Mouse (Mus musculus): ENCODE measurements around the gene Borcs8. TPM values are rescaled to one million over a fixed set of nuclear protein-coding genes. Genes with fewer than 3 reads are reported as not detected.

Borcs8 gene
- polyA plus RNA-seq, 1 experiment from 2014 or later: 49.0 TPM

DNA sequence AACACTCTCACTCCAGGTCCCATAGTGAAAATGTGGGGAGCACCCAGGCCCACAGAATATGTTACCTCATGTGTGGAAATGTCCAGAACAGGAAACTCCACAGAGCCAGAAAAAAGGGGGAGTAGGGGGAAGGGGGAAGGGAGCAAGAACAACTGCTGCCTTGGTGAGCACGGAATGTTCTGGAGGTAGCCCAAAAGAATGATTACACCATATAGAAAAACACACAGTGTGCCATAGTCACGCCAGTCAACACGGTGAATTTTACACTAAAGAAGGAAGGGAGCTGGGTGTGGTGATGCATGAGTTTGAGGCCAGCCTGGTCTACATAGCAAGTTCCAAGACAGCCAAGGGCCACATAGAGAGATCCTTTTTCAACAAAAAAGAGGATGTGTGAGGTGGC lies 24.0 kb downstream of the Borcs8 start:
- no peak overlapping the region for H3K4me2 ChIP-seq (replicated peaks; ENCODE audit: low read depth, low read length)
- no peak overlapping the region for H3K4me3 ChIP-seq (ENCODE audit: low read depth, low read length)
- no peaks in the 10 kb centered on the region for H3K9me3 ChIP-seq (ENCODE audit: control insufficient read depth, low read length)
- H3K36me3 ChIP-seq (ENCODE audit: control insufficient read depth, insufficient read depth, low read length): no peaks in the 10 kb centered on the region
- peaks cover 10% of the 10 kb centered on the region; the same call in 1 of the 2 replicates for H3K27me3 ChIP-seq (ENCODE audit: control insufficient read depth, insufficient read depth, low read length)
- H3K4me1 ChIP-seq (replicated peaks; ENCODE audit: control insufficient read depth, insufficient read depth, low read length): no peaks in the 10 kb centered on the region
- DNase-seq (ENCODE audit: low spot score) (no peak), ATAC-seq (ENCODE audit: low FRiP score) (no peak)
- no peak overlapping the region for H3K27ac ChIP-seq (ENCODE audit: low read depth, low read length)
- 88% methylated on average over 3 of the region's 3 CpGs for WGBS
- no peak overlapping the region for H3K9ac ChIP-seq (ENCODE audit: low read depth, low read length)

DNA sequence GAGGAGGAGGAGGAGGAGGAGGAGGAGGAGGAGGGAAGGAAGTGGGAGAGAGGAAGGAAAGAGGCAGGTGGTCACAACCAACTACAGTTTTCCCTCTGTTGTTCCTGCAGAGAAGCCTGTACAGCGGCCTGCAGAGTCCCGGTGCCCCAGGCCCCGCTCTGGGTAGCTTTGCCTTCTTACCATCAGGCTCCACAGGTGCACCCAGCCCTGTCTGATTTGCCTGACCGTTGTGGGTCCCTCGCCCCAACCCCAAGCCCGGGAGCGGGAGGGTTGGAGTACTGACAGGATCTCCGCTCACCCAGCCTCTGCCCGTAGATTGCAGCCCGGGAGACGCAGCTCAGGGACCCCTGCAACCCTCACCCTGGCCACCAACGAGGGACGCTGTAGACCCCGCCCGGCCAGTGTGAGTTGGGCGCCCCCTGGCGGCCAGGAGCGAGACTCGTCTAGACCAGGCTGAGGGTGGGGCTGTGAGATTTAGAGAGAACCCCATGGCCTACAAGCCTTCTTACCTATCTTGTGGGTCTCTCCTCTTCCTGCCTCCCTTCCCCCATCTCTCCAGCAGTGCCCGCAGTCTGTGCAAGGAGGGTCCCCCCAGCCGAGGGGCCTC lies 27.3 kb downstream of the Borcs8 start:
- ATAC-seq (ENCODE audit: low FRiP score) (peak; percentile 90), DNase-seq (ENCODE audit: low spot score) (peak; percentile 94)
- no peaks in the 10 kb centered on the region for H3K4me1 ChIP-seq (replicated peaks; ENCODE audit: control insufficient read depth, insufficient read depth, low read length)
- H3K9me3 ChIP-seq (ENCODE audit: control insufficient read depth, low read length): no peaks in the 10 kb centered on the region
- WGBS: 2% methylated on average over 21 of the region's 21 CpGs
- H3K4me3 ChIP-seq (ENCODE audit: low read depth, low read length): no peak overlapping the region
- 0 out of 2 replicates have a peak overlapping the region, but pooled peaks have one; percentile 0 for H3K9ac ChIP-seq (ENCODE audit: low read depth, low read length)
- peaks cover 10% of the 10 kb centered on the region; the same call in 1 of the 2 replicates for H3K27me3 ChIP-seq (ENCODE audit: control insufficient read depth, insufficient read depth, low read length)
- H3K4me2 ChIP-seq (replicated peaks; ENCODE audit: low read depth, low read length): peak overlapping the region; percentile 30
- H3K36me3 ChIP-seq (ENCODE audit: control insufficient read depth, insufficient read depth, low read length): no peaks in the 10 kb centered on the region
- no peak overlapping the region for H3K27ac ChIP-seq (ENCODE audit: low read depth, low read length)

DNA sequence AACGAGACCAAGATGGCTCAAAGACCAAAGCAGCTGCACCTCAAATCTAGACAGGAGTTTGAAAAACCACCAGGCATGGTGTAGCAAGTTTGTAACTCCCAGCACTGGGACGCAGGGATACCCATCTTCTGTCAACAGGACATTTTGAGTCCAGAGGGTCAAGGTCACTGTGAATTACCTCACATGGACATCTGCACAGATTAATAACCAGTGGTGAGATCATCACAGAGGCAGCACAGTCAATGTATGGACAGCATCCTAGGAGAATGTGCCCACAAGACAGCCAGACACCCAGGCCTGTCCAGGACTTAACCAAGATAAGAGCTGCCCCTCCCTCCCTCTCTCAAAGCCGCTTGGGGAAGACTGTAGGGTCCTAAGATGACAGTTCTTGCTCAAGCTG lies 30.8 kb downstream of the Borcs8 start:
- H3K4me3 ChIP-seq (ENCODE audit: low read depth, low read length): no peak overlapping the region
- no peaks in the 10 kb centered on the region for H3K9me3 ChIP-seq (ENCODE audit: control insufficient read depth, low read length)
- no peak for DNase-seq (ENCODE audit: low spot score)
- no peaks in the 10 kb centered on the region for H3K4me1 ChIP-seq (replicated peaks; ENCODE audit: control insufficient read depth, insufficient read depth, low read length)
- WGBS: 77% methylated on average over 3 of the region's 3 CpGs
- ATAC-seq (ENCODE audit: low FRiP score): no peak
- no peak overlapping the region for H3K4me2 ChIP-seq (replicated peaks; ENCODE audit: low read depth, low read length)
- H3K27ac ChIP-seq (ENCODE audit: low read depth, low read length): no peak overlapping the region
- no peak overlapping the region for H3K9ac ChIP-seq (ENCODE audit: low read depth, low read length)
- no peaks in the 10 kb centered on the region for H3K36me3 ChIP-seq (ENCODE audit: control insufficient read depth, insufficient read depth, low read length)
- H3K27me3 ChIP-seq (ENCODE audit: control insufficient read depth, insufficient read depth, low read length): peaks cover 9% of the 10 kb centered on the region; the same call in 1 of the 2 replicates

DNA sequence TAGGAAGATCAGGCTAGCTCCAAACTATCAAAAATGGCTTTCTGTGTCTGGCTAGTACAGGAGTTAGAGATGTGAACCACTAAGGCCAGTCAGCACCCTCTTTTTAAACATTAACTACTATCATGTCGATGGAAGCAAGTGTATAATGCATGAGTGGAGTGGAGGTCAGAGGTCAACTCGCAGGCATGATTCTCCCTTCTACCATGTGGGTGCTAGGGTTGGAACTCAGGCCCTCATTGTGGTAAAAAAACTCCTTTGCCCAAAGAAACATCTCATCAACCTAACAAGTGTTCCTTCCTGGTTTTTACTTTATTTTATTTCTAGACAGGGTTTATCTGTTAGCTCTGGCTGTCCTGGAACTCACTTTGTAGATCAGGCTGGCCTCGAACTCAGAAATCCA lies 31.4 kb downstream of the Borcs8 start:
- no peak for ATAC-seq (ENCODE audit: low FRiP score)
- Histone ChIP-seq H3K9me3 (ENCODE audit: control insufficient read depth, low read length) (no peaks in the 10 kb centered on the region), H3K4me1 (replicated peaks; ENCODE audit: control insufficient read depth, insufficient read depth, low read length) (no peaks in the 10 kb centered on the region), H3K9ac (ENCODE audit: low read depth, low read length) (no peak overlapping the region), H3K4me3 (ENCODE audit: low read depth, low read length) (no peak overlapping the region), H3K27me3 (ENCODE audit: control insufficient read depth, insufficient read depth, low read length) (peaks cover 3% of the 10 kb centered on the region; the same call in 1 of the 2 replicates), H3K4me2 (replicated peaks; ENCODE audit: low read depth, low read length) (no peak overlapping the region), H3K36me3 (ENCODE audit: control insufficient read depth, insufficient read depth, low read length) (no peaks in the 10 kb centered on the region), H3K27ac (ENCODE audit: low read depth, low read length) (no peak overlapping the region)
- WGBS: 77% methylated on average over 3 of the region's 3 CpGs
- DNase-seq (ENCODE audit: low spot score): no peak

DNA sequence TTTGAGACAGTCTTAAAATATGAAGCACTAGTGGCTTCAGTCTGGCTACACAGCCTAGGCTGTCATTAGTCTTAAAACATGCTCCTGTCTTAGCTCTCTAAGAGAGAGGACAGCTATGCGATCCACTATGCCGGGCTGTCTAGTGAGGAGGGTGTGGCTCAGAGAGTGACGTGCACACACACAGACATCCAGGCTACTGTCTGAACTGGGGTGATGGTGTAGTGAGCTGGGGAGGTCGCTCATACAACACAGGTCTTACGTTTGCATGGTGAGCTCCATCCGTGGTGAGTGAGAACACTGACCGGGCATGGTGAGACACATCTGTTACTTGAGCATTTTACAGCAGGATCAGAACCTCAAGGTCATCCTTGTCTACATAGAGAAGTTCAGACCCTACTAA lies 31.9 kb downstream of the Borcs8 start:
- ATAC-seq (ENCODE audit: low FRiP score) (no peak), DNase-seq (ENCODE audit: low spot score) (no peak)
- Histone ChIP-seq H3K9me3 (ENCODE audit: control insufficient read depth, low read length) (no peaks in the 10 kb centered on the region), H3K4me3 (ENCODE audit: low read depth, low read length) (no peak overlapping the region), H3K9ac (ENCODE audit: low read depth, low read length) (no peak overlapping the region), H3K27ac (ENCODE audit: low read depth, low read length) (no peak overlapping the region), H3K36me3 (ENCODE audit: control insufficient read depth, insufficient read depth, low read length) (no peaks in the 10 kb centered on the region), H3K4me2 (replicated peaks; ENCODE audit: low read depth, low read length) (no peak overlapping the region; the same call in 1 of the 2 replicates), H3K27me3 (ENCODE audit: control insufficient read depth, insufficient read depth, low read length) (no peaks in the 10 kb centered on the region), H3K4me1 (replicated peaks; ENCODE audit: control insufficient read depth, insufficient read depth, low read length) (no peaks in the 10 kb centered on the region)
- 87% methylated on average over 7 of the region's 7 CpGs for WGBS

DNA sequence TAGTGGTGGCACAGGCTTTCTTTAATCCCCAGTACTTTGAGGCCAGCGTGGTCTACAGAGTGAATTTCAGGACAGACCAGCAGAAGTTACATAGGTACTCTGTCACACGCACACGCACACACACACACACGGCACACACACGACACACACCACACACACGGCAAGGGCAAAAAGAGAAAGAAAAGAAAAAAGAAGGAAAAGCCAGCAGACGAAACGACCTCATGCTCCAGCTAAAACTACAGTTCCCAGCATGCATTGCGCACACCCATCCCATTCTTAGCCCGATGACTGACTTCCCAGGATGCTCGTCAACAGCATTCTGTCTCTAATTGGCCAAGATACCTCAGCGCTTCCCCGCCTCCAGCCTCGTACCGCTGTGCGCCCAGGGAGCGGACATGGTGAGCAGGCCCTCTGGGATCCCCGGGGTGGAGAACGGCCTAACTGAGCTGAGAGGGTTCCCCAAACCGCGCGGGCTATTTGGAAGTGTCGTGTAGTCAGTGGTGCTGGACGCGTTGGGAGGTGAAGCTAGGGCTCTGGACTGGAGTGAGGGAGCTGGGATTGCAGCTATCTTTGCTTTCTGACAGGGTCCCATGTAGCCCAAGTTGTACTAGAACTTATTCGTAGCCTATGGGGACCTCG lies 32.9 kb downstream of the Borcs8 start, which contains the start of gene Tmem161a:
Gene Tmem161a (plus strand): TSS at position 314 of the 639 bp plus-strand sequence.
- DNase-seq (ENCODE audit: low spot score) (peak; percentile 92), ATAC-seq (ENCODE audit: low FRiP score) (peak; percentile 95)
- H3K27ac ChIP-seq (ENCODE audit: low read depth, low read length): no peak within 1 kb of the TSS

DNA sequence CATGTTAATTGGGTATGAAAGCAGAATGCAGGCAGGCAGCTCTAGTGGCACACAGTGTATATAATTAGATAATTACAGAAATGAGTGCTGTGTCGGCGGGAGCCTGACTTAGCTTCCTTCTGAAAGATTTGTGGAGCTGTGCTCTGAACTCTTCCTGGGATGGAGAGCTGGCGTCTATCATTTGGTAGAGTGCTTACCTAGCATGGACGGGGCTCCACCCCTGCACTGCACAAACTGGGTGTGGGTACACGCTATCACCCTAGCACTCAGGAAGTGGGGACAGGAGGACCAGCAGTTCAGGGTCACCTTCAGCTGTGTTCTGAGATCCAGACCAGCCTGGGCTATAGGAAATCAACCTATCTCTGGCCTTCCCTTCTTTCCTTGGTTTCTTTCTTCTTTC lies 34.0 kb downstream of the Borcs8 start:
- no peak for DNase-seq (ENCODE audit: low spot score)
- Histone ChIP-seq H3K4me1 (replicated peaks; ENCODE audit: control insufficient read depth, insufficient read depth, low read length) (no peaks in the 10 kb centered on the region), H3K4me2 (replicated peaks; ENCODE audit: low read depth, low read length) (no peak overlapping the region), H3K27me3 (ENCODE audit: control insufficient read depth, insufficient read depth, low read length) (no peaks in the 10 kb centered on the region), H3K4me3 (ENCODE audit: low read depth, low read length) (no peak overlapping the region), H3K27ac (ENCODE audit: low read depth, low read length) (no peak overlapping the region), H3K9me3 (ENCODE audit: control insufficient read depth, low read length) (no peaks in the 10 kb centered on the region), H3K9ac (ENCODE audit: low read depth, low read length) (no peak overlapping the region), H3K36me3 (ENCODE audit: control insufficient read depth, insufficient read depth, low read length) (no peaks in the 10 kb centered on the region)
- WGBS: 86% methylated on average over 5 of the region's 5 CpGs
- no peak for ATAC-seq (ENCODE audit: low FRiP score)

More for the DNA sequence above, 32.9 kb downstream of the Borcs8 start, which contains the start of gene Tmem161a:
- Histone ChIP-seq H3K27me3 (ENCODE audit: control insufficient read depth, insufficient read depth, low read length) (no peaks in the 10 kb centered on the region), H3K9ac (ENCODE audit: low read depth, low read length) (peak within 1 kb of the TSS; percentile 71), H3K4me1 (replicated peaks; ENCODE audit: control insufficient read depth, insufficient read depth, low read length) (no peaks in the 10 kb centered on the region), H3K4me3 (ENCODE audit: low read depth, low read length) (peak within 1 kb of the TSS; percentile 49), H3K4me2 (replicated peaks; ENCODE audit: low read depth, low read length) (peak within 1 kb of the TSS; percentile 43), H3K9me3 (ENCODE audit: control insufficient read depth, low read length) (no peaks in the 10 kb centered on the region), H3K36me3 (ENCODE audit: control insufficient read depth, insufficient read depth, low read length) (no peaks in the 10 kb centered on the region)
- WGBS: 2% methylated on average over 27 of the region's 27 CpGs

DNA sequence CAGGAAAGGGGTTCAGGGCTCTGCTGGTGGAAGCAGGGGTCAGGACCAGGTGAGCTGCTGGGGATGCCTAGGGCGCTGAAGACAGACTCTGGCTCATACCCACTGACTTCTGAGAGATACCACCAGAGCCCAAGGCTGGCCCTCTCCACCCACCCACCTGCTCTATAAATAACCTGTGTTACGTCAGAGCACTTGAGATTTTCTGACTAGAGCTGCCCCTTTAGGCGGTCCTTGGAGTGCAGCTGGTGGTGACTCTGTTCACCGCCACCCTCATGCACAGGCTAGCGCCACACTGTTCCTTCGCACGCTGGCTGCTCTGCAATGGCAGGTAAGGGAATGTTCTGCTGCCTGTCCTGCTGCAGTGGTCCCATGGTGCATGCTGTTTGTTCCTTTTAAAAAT lies 34.8 kb downstream of the Borcs8 start:
- DNase-seq (ENCODE audit: low spot score): no peak
- ATAC-seq (ENCODE audit: low FRiP score): no peak

DNA sequence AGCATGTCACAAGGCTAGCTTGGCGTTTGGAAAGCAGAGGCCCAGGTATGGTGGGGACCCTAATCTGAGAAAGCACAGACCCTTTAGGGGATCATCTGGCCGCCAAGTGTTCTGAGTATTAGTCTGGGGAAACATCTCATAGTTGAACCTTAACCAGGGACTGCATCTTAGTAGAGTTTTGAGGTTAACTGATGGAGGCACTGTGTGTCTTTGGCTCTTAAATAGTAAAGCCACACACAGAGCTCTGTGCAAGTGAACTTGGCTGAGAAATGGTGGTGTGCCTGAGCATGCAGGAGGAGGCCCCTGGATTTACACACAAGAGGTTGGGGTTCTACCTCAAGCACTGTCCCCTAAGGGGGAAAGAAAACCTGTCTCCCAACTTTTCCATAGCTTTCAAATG lies 38.9 kb downstream of the Borcs8 start:
- Histone ChIP-seq H3K9ac (ENCODE audit: low read depth, low read length) (no peak overlapping the region), H3K4me3 (ENCODE audit: low read depth, low read length) (no peak overlapping the region), H3K4me2 (replicated peaks; ENCODE audit: low read depth, low read length) (no peak overlapping the region), H3K9me3 (ENCODE audit: control insufficient read depth, low read length) (no peaks in the 10 kb centered on the region), H3K27me3 (ENCODE audit: control insufficient read depth, insufficient read depth, low read length) (no peaks in the 10 kb centered on the region), H3K36me3 (ENCODE audit: control insufficient read depth, insufficient read depth, low read length) (no peaks in the 10 kb centered on the region), H3K27ac (ENCODE audit: low read depth, low read length) (no peak overlapping the region), H3K4me1 (replicated peaks; ENCODE audit: control insufficient read depth, insufficient read depth, low read length) (no peaks in the 10 kb centered on the region)
- WGBS: 86% methylated on average over 2 of the region's 2 CpGs
- DNase-seq (ENCODE audit: low spot score) (no peak), ATAC-seq (ENCODE audit: low FRiP score) (no peak)

More for the DNA sequence above, 34.8 kb downstream of the Borcs8 start:
- 91% methylated on average over 7 of the region's 7 CpGs for WGBS
- H3K4me1 ChIP-seq (replicated peaks; ENCODE audit: control insufficient read depth, insufficient read depth, low read length): no peaks in the 10 kb centered on the region
- H3K4me2 ChIP-seq (replicated peaks; ENCODE audit: low read depth, low read length): no peak overlapping the region
- no peak overlapping the region for H3K9ac ChIP-seq (ENCODE audit: low read depth, low read length)
- no peak overlapping the region for H3K4me3 ChIP-seq (ENCODE audit: low read depth, low read length)
- H3K27ac ChIP-seq (ENCODE audit: low read depth, low read length): no peak overlapping the region
- no peaks in the 10 kb centered on the region for H3K9me3 ChIP-seq (ENCODE audit: control insufficient read depth, low read length)
- no peaks in the 10 kb centered on the region for H3K27me3 ChIP-seq (ENCODE audit: control insufficient read depth, insufficient read depth, low read length)
- H3K36me3 ChIP-seq (ENCODE audit: control insufficient read depth, insufficient read depth, low read length): no peaks in the 10 kb centered on the region

All from hindbrain, embryonic 11.5 days (tissue).